In the genomic region with DNA sequence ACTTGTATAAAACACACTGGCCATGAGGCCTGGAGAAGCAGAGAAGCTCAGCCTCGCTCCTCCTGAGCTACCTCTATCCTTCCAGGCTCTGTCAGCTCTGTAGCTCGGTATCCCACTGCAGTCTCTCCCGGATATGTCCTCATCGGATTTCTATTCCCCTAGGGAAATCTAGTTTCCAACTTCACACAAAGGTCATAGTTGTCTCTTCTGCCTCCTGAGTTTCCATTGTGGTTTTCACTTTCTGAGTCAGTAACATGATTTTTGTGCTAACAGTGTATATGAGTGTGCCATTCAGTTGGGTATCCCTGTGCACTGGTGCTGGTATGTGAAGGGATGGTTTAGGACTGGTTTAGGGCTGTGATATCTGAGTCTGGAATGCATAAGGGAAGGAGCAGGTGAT, we compare ENCODE assay signal across 20 mouse cellular contexts.
"Had no signal": no experiment of that assay in that cellular context is flagged by ENCODE, and none has a peak within 500 bp of the region (broad histone marks: within the 10 kb centered on the region; RNA-seq: fewer than 3 reads in every experiment).

No protein-coding gene starts in this region.

- H3K4me3 ChIP-seq: limb, embryonic 10.5 days; limb, embryonic 13.5 days; liver, embryonic 12.5 days; liver, embryonic 15.5 days; lung, embryonic 15.5 days; neural tube, embryonic 12.5 days; neural tube, embryonic 15.5 days; stomach, embryonic 15.5 days had no signal

- H3K4me2 ChIP-seq: limb, embryonic 13.5 days; liver, embryonic 12.5 days; liver, embryonic 15.5 days; lung, embryonic 15.5 days; midbrain, embryonic 11.5 days; neural tube, embryonic 12.5 days; neural tube, embryonic 15.5 days; stomach, embryonic 15.5 days had no signal

- H3K27me3 ChIP-seq: limb, embryonic 13.5 days; liver, embryonic 12.5 days; liver, embryonic 15.5 days; lung, embryonic 15.5 days; neural tube, embryonic 12.5 days; neural tube, embryonic 15.5 days; stomach, embryonic 15.5 days had no signal

- H3K27ac ChIP-seq: kidney, postnatal 0 days; limb, embryonic 10.5 days; limb, embryonic 13.5 days; liver, embryonic 12.5 days; liver, embryonic 15.5 days; lung, embryonic 15.5 days; neural tube, embryonic 12.5 days; neural tube, embryonic 15.5 days; stomach, embryonic 15.5 days had no signal

- DNase-seq: kidney, postnatal 25 days; liver; lung, adult 18-20 months; lung, postnatal 10 days; lung, postnatal 4 days; midbrain, embryonic 14.5 days; right cerebral cortex, adult 18-20 months; right cerebral cortex, postnatal 14 days; right cerebral cortex, postnatal 4 days; thymus, postnatal 25 days had no signal

- H3K9ac ChIP-seq: limb, embryonic 13.5 days; liver, embryonic 12.5 days; liver, embryonic 15.5 days; lung, embryonic 15.5 days; neural tube, embryonic 12.5 days; neural tube, embryonic 15.5 days; stomach, embryonic 15.5 days had no signal

- H3K4me1 ChIP-seq: limb, embryonic 10.5 days; liver, embryonic 12.5 days; liver, embryonic 15.5 days; lung, embryonic 15.5 days; neural tube, embryonic 12.5 days; neural tube, embryonic 15.5 days; stomach, embryonic 15.5 days had no signal

- H3K36me3 ChIP-seq: limb, embryonic 10.5 days; limb, embryonic 13.5 days; liver, embryonic 12.5 days; liver, embryonic 15.5 days; lung, embryonic 15.5 days; neural tube, embryonic 12.5 days; neural tube, embryonic 15.5 days; stomach, embryonic 15.5 days had no signal
